Mouse (Mus musculus): ENCODE results near the gene Hip1r.

DNA sequence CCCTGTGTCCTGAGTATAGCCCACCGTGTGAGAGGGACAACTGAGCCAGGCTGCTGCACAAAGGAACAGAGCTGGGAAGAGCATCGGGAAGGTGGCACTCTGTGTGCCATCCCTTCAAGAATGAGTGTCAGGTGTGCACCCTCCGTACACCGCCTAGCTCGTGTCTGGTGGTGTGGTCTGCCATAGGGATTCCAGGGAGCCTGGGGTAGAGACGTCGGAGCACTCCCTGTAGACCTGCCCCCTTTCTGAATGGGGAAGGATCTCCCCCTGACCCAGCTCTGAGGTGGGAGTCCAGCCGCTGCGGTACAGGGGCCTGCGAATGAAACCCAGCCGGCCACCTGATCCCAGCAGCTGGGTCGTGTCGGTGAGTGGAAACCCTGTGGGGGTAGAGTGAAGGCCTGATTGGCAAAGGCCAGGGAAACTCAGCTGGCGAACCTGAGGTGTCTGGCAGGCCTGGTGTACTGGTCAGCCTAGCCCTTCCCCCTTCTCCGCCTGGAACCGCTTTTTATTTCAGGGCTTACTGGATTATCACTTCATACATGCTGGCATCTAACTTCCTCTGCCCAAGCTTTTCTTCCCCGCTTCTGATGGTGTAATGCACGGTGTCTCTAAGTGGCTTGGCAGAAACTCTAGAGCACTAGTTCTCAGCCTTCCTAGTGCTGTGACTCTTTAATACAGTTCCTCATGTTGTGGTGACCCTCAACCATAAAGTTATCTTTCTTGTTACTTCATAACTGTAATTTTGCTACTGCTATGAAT is 6.0 kb downstream of the Hip1r start:
- TF ChIP-seq EP300 (IDR thresholded peaks at IDR 0.05; ENCODE audit: low read depth) (no peak), CTCF (IDR thresholded peaks at IDR 0.05; ENCODE audit: low read depth) (no peak)

Measured in liver, postnatal 0 days (tissue).